Mouse (Mus musculus) forebrain, embryonic 13.5 days (tissue): Measurements from ENCODE around the gene Gpn3. TPM values are rescaled to one million over a fixed set of nuclear protein-coding genes. Genes with fewer than 3 reads are reported as not detected.
"Not testable (repeated sequence)": the region's sequence is repeated elsewhere in the genome, so short reads cannot be mapped to it uniquely, and the experiment has no call there.

Experiments
- ATAC-seq: fragments of 200-750 bp; cut with Nextera tagmentation; 2 replicates; pipeline ENCODE4 v1.8.0; 2017
- H3K27ac ChIP-seq: fragments of 300-500 bp; sonication (generic); 2 replicates; pipeline ENCODE4 v1.5.1; 2015; ENCODE audit warnings: inconsistent platforms, mild to moderate bottlenecking, moderate library complexity
- H3K27me3 ChIP-seq: fragments of 300-500 bp; sonication (generic); 2 replicates; pipeline ENCODE4 v1.6.1; 2015; ENCODE audit warnings: mild to moderate bottlenecking, inconsistent platforms
- H3K36me3 ChIP-seq: fragments of 300-500 bp; sonication (generic); 2 replicates; pipeline ENCODE4 v1.6.1; 2015; ENCODE audit warnings: mild to moderate bottlenecking, inconsistent platforms; ENCODE audit not compliant: poor library complexity, severe bottlenecking
- H3K4me1 ChIP-seq: fragments of 300-500 bp; sonication (generic); 2 replicates; pipeline ENCODE4 v1.6.1; 2015; ENCODE audit warnings: inconsistent platforms
- H3K4me2 ChIP-seq: fragments of 300-500 bp; sonication (generic); 2 replicates; pipeline ENCODE4 v1.6.1; 2015; ENCODE audit warnings: inconsistent platforms, mild to moderate bottlenecking, moderate library complexity
- H3K4me3 ChIP-seq: fragments of 300-500 bp; sonication (generic); 2 replicates; pipeline ENCODE4 v1.5.1; 2015; ENCODE audit warnings: mild to moderate bottlenecking, inconsistent platforms
- H3K9ac ChIP-seq: fragments of 300-500 bp; sonication (generic); 2 replicates; pipeline ENCODE4 v1.6.1; 2015; ENCODE audit warnings: mild to moderate bottlenecking, inconsistent platforms
- H3K9me3 ChIP-seq: fragments of 300-500 bp; sonication (generic); replicated peaks from 2 replicates; pipeline ENCODE4 v1.6.1; 2016; ENCODE audit warnings: inconsistent platforms
- WGBS: fragments of 180-500 bp; shearing (Covaris S2); methylation state at CpG from one replicate; pipeline ENCODE4 v1.1.7; 2015; 5-methylcytosine and 5-hydroxymethylcytosine counted together
- polyA plus RNA-seq: library from polyadenylated mRNA; unstranded; fragments of >200 nt; fragmentation: Nextera tagmentation; extraction: Ambion mirVana; gene quantifications from 2 replicates; pipeline ENCODE4 v1.2.1, GENCODE M21; 2015

Gpn3 gene
- polyA plus RNA-seq, 1 experiment from 2014 or later = 58.7 TPM

GRCm38 (mm10) chr5:122409692-122410645, 38.3 kb downstream of the Gpn3 start:
- Histone ChIP-seq H3K9ac (no peak overlapping the region), H3K4me3 (no peak overlapping the region), H3K27me3 (no peaks in the 10 kb centered on the region), H3K36me3 (peaks cover 40% of the 10 kb centered on the region), H3K4me2 (no peak overlapping the region), H3K9me3 (no peaks in the 10 kb centered on the region), H3K4me1 (no peaks in the 10 kb centered on the region), H3K27ac (no peak overlapping the region)
- no peak for ATAC-seq
- WGBS = 88% methylated on average over 19 of the region's 19 CpGs

- 88% methylated on average over 5 of the region's 5 CpGs for WGBS
- H3K27ac ChIP-seq = no peak overlapping the region
- no peak overlapping the region for H3K4me2 ChIP-seq
- H3K9me3 ChIP-seq = no peaks in the 10 kb centered on the region
- H3K4me1 ChIP-seq = no peaks in the 10 kb centered on the region
- H3K9ac ChIP-seq = no peak overlapping the region
- peaks cover 21% of the 10 kb centered on the region for H3K36me3 ChIP-seq
- no peak overlapping the region for H3K4me3 ChIP-seq
- ATAC-seq = no peak
- H3K27me3 ChIP-seq = no peaks in the 10 kb centered on the region
Measured at GRCm38 (mm10) chr5:122411892-122412291, 40.2 kb downstream of the Gpn3 start.

GRCm38 (mm10) chr5:122412826-122413225, 41.1 kb downstream of the Gpn3 start:
- no peaks in the 10 kb centered on the region for H3K4me1 ChIP-seq
- H3K4me2 ChIP-seq = no peak overlapping the region
- H3K27ac ChIP-seq = no peak overlapping the region
- H3K36me3 ChIP-seq = peaks cover 12% of the 10 kb centered on the region; the same call in 1 of the 2 replicates
- H3K9ac ChIP-seq = no peak overlapping the region
- H3K27me3 ChIP-seq = no peaks in the 10 kb centered on the region
- no peak for ATAC-seq
- no peak overlapping the region for H3K4me3 ChIP-seq
- no peaks in the 10 kb centered on the region for H3K9me3 ChIP-seq
- 65% methylated on average over 6 of the region's 6 CpGs for WGBS

GRCm38 (mm10) chr5:122414351-122414750, 42.7 kb downstream of the Gpn3 start:
- Histone ChIP-seq H3K9me3 (no peaks in the 10 kb centered on the region), H3K4me3 (no peak overlapping the region), H3K27ac (no peak overlapping the region), H3K36me3 (peaks cover 12% of the 10 kb centered on the region; the same call in 1 of the 2 replicates), H3K4me1 (no peaks in the 10 kb centered on the region), H3K4me2 (no peak overlapping the region), H3K9ac (no peak overlapping the region), H3K27me3 (no peaks in the 10 kb centered on the region)
- 92% methylated on average over 5 of the region's 5 CpGs for WGBS
- ATAC-seq = no peak

- ATAC-seq = no peak
- Histone ChIP-seq H3K27me3 (no peaks in the 10 kb centered on the region), H3K4me3 (no peak overlapping the region), H3K36me3 (peaks cover 1% of the 10 kb centered on the region; the same call in 1 of the 2 replicates), H3K9me3 (no peaks in the 10 kb centered on the region), H3K9ac (no peak overlapping the region), H3K4me1 (no peaks in the 10 kb centered on the region), H3K27ac (no peak overlapping the region), H3K4me2 (no peak overlapping the region)
- WGBS = 86% methylated on average over 12 of the region's 12 CpGs
Measured at GRCm38 (mm10) chr5:122415465-122415864, 43.8 kb downstream of the Gpn3 start.

- not testable (repeated sequence) for H3K4me2 ChIP-seq, H3K27ac ChIP-seq, H3K9ac ChIP-seq, H3K36me3 ChIP-seq, H3K9me3 ChIP-seq, H3K4me3 ChIP-seq, H3K27me3 ChIP-seq, ATAC-seq
- peaks cover 19% of the 10 kb centered on the region for H3K4me1 ChIP-seq
- 61% methylated on average over 4 of the region's 4 CpGs for WGBS
Measured at GRCm38 (mm10) chr5:122420676-122421075, 49.0 kb downstream of the Gpn3 start.

- H3K36me3 ChIP-seq = 0 out of 2 replicates have a peak, but pooled peaks cover 3% of the 10 kb centered on the region
- H3K27ac ChIP-seq = peak within 1 kb of the TSS; percentile 87
- H3K4me3 ChIP-seq = peak within 1 kb of the TSS; percentile 99
- no peaks in the 10 kb centered on the region for H3K9me3 ChIP-seq
- 22% methylated on average over 17 of the region's 17 CpGs for WGBS
- H3K4me2 ChIP-seq = peak within 1 kb of the TSS; percentile 91
- H3K9ac ChIP-seq = peak within 1 kb of the TSS; percentile 94
- H3K27me3 ChIP-seq = no peaks in the 10 kb centered on the region
- ATAC-seq = 0 out of 2 replicates have a peak, but pooled peaks have one; percentile 17
- H3K4me1 ChIP-seq = peaks cover 19% of the 10 kb centered on the region
Measured at GRCm38 (mm10) chr5:122421271-122422068, 49.8 kb downstream of the Gpn3 start, which contains the start of gene Anapc7. Gene Anapc7 (plus strand): TSS chr5:122421693.

GRCm38 (mm10) chr5:122422071-122422964, 50.6 kb downstream of the Gpn3 start:
- H3K4me2 ChIP-seq = peak overlapping the region; percentile 91
- 0 out of 2 replicates have a peak, but pooled peaks cover 3% of the 10 kb centered on the region for H3K36me3 ChIP-seq
- H3K9me3 ChIP-seq = no peaks in the 10 kb centered on the region
- peak; percentile 94 for ATAC-seq
- H3K4me3 ChIP-seq = peak overlapping the region; percentile 99
- H3K4me1 ChIP-seq = peaks cover 19% of the 10 kb centered on the region
- no peaks in the 10 kb centered on the region for H3K27me3 ChIP-seq
- under 1% methylated on average over 73 of the region's 73 CpGs for WGBS
- peak overlapping the region; percentile 94 for H3K9ac ChIP-seq
- peak overlapping the region; percentile 87 for H3K27ac ChIP-seq

- peak overlapping the region; percentile 94 for H3K9ac ChIP-seq
- H3K9me3 ChIP-seq = no peaks in the 10 kb centered on the region
- ATAC-seq = no peak
- H3K4me1 ChIP-seq = peaks cover 19% of the 10 kb centered on the region
- H3K4me2 ChIP-seq = peak overlapping the region; percentile 91
- peaks cover 5% of the 10 kb centered on the region for H3K36me3 ChIP-seq
- H3K27me3 ChIP-seq = no peaks in the 10 kb centered on the region
- WGBS = 37% methylated on average over 15 of the region's 15 CpGs
- peak overlapping the region; percentile 99 for H3K4me3 ChIP-seq
- no peak overlapping the region for H3K27ac ChIP-seq
Measured at GRCm38 (mm10) chr5:122423083-122423482, 51.4 kb downstream of the Gpn3 start.

GRCm38 (mm10) chr5:122425550-122425949, 53.9 kb downstream of the Gpn3 start:
- H3K27ac ChIP-seq = no peak overlapping the region
- H3K4me2 ChIP-seq = no peak overlapping the region
- 94% methylated on average over 2 of the region's 2 CpGs for WGBS

GRCm38 (mm10) chr5:122430036-122430775, 58.5 kb downstream of the Gpn3 start:
- H3K36me3 ChIP-seq = peaks cover 75% of the 10 kb centered on the region
- H3K27me3 ChIP-seq = no peaks in the 10 kb centered on the region
- H3K4me3 ChIP-seq = no peak overlapping the region
- no peak overlapping the region for H3K9ac ChIP-seq
- H3K4me1 ChIP-seq = no peaks in the 10 kb centered on the region
- no peak overlapping the region for H3K4me2 ChIP-seq
- H3K27ac ChIP-seq = no peak overlapping the region
- 89% methylated on average over 4 of the region's 4 CpGs for WGBS
- no peaks in the 10 kb centered on the region for H3K9me3 ChIP-seq
- ATAC-seq = no peak

More at GRCm38 (mm10) chr5:122425550-122425949, 53.9 kb downstream of the Gpn3 start:
- Histone ChIP-seq H3K4me1 (peaks cover 19% of the 10 kb centered on the region), H3K27me3 (no peaks in the 10 kb centered on the region), H3K9me3 (no peaks in the 10 kb centered on the region), H3K36me3 (peaks cover 30% of the 10 kb centered on the region), H3K4me3 (no peak overlapping the region), H3K9ac (no peak overlapping the region)
- no peak for ATAC-seq
